Mouse (Mus musculus) ovary, adult 2 months (tissue): Measurements from ENCODE around the gene Sept6. TPM values are rescaled to one million over a fixed set of nuclear protein-coding genes. Genes with fewer than 3 reads are reported as not detected.

Source experiments
- polyA plus RNA-seq: library from polyadenylated mRNA; depleted of rRNA; stranded (reverse); fragments of >200 nt; gene quantifications from 2 replicates; pipeline ENCODE4 v1.2.3, GENCODE M21; 2012; rRNA removed

Sept6 gene
- polyA plus RNA-seq: 10.3 and 17.7 TPM in 2 replicates

GRCm38 (mm10) chrX:36991694-36992093 is at the start of gene Sept6:
TSS of gene Sept6 (minus strand) at chrX:36991794.

DNA sequence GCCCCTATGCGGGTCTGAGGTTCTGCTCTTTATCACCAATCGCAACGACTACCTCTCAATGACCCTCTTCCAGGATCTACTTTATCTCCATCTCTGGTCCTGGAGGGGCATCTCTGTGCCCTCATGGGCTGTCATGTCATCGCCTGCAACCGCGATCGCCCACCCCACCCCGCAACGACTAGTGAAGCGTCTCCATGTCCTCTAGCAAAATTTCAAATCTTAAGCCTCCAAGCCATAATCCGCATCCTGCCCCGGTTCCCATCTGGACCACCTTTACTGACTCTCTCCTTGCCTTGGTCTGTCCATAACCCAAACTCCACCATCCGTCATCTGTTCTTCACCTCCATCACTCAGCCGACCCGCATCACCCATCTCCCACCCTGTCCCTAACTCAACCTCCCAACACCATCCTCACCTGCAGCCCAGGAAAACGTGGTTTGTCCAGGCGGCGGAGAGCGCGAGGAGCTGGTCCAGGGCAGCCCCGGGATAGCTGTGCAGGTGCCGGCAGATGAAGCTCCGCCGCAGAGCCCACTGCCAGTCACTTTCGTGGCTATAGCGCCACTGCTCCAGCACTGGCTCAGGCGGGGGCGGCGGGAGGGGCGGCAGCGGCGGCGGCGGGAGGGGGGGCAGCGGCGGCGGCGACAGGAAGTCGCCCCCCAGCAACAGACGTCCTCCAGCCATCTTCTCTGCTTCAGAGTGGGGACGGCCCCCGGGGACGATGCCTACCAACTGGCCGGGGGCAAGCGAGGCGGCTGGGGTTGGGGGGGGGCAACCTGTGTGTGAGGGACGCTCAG is 89.1 kb downstream of the Sept6 start, which contains the start of gene Nkrf:
Nkrf (minus strand) TSS at position 579 of the 794 bp plus-strand sequence.

GRCm38 (mm10) chrX:36873765-36874164 is 117.8 kb downstream of the Sept6 start, which contains the start of the genes Ube2a and C330007P06Rik:
TSS of gene Ube2a (plus strand) at chrX:36873900.
TSS of gene C330007P06Rik (minus strand) at chrX:36874111.

Other genes with a start within 250 kb of the Sept6 start
- gene Slc25a43, start 248.1 kb downstream of the Sept6 start, polyA plus RNA-seq: 4.0 and 6.0 TPM in 2 replicates
- gene Slc25a5, start 196.1 kb downstream of the Sept6 start, polyA plus RNA-seq: 476 and 582 TPM in 2 replicates
- 22.4 and 26.1 TPM in 2 replicates for gene Ube2a, start 117.9 kb downstream of the Sept6 start, polyA plus RNA-seq
- 9.7 and 18.1 TPM in 2 replicates for gene C330007P06Rik, start 117.7 kb downstream of the Sept6 start, polyA plus RNA-seq
- 0.24 and 0.50 TPM in 2 replicates for gene Nkrf, start 88.9 kb downstream of the Sept6 start, polyA plus RNA-seq
- 0.09 TPM in 1 of 2 replicates, not detected in the other for gene Sowahd, start 57.1 kb upstream of the Sept6 start, polyA plus RNA-seq
- gene Rpl39, start 93.6 kb upstream of the Sept6 start, polyA plus RNA-seq: 12.7 and 16.7 TPM in 2 replicates
- 1.9 and 2.4 TPM in 2 replicates for gene Upf3b, start 118.5 kb upstream of the Sept6 start, polyA plus RNA-seq
- 1.8 and 2.0 TPM in 2 replicates for gene Nkap, start 135.0 kb upstream of the Sept6 start, polyA plus RNA-seq
- gene Akap14, start 177.0 kb upstream of the Sept6 start, polyA plus RNA-seq: 7.0 and 7.1 TPM in 2 replicates
- 86.4 and 196 TPM in 2 replicates for gene Ndufa1, start 199.4 kb upstream of the Sept6 start, polyA plus RNA-seq
- gene Rnf113a1, start 199.5 kb upstream of the Sept6 start, polyA plus RNA-seq: 2.1 and 2.3 TPM in 2 replicates
- gene Gm9, start 219.2 kb upstream of the Sept6 start, polyA plus RNA-seq: not detected in 2 replicates
- 0.25 and 0.28 TPM in 2 replicates for gene Rhox1, start 230.5 kb upstream of the Sept6 start, polyA plus RNA-seq